Mouse (Mus musculus): ENCODE measurements around the gene Slc25a25.

Slc25a25 gene

DNA sequence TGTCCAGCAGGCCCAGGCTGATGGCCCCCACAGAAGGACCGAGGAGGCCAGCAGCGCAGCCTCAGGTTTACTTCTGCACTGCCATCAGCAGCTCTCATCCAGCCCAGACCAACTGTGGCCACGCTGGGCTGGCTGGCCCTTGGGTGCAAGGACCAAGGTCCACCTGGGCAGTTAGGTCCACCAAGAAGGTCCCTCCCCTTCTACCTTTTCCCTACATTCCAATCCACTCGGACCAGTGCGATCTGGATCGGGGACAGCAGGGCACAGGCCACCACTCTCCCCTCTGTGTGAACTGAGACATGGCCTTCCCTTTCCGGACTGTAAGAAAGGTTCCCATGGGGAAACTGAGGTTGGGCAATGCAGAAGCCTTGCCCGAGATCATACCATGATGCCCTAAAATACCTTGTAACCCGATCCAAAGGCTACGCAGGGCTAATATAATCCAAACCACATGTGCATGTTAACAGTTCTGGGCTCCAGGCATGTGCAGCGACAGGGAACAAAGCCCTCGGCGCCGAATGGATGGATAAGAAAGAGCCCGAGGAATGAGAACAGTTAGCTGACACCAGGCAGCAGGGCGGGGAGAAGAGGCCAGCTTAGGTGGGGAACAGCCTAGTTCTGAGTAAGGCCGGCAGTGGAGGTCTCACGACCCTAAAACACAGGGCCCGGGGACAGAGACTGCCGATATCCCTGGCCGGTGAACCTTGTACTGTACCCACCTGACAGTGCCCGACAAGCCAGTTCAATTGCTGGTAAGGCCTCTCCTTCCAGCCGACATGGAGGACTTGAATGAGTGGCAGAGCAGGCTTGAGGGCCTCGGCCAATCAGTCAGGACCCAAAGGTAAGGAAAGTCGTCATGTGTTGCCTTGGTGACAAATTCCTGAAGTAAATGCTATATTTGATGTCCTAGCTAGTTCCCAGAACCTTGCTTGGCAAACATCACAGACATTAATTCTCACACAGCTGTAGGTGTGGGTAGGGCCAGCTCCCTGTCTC is 42.5 kb downstream of the Slc25a25 start:
- DNase-seq (ENCODE audit: inconsistent age in 2 of 2, low spot score in 1 of 2): no peak

DNA sequence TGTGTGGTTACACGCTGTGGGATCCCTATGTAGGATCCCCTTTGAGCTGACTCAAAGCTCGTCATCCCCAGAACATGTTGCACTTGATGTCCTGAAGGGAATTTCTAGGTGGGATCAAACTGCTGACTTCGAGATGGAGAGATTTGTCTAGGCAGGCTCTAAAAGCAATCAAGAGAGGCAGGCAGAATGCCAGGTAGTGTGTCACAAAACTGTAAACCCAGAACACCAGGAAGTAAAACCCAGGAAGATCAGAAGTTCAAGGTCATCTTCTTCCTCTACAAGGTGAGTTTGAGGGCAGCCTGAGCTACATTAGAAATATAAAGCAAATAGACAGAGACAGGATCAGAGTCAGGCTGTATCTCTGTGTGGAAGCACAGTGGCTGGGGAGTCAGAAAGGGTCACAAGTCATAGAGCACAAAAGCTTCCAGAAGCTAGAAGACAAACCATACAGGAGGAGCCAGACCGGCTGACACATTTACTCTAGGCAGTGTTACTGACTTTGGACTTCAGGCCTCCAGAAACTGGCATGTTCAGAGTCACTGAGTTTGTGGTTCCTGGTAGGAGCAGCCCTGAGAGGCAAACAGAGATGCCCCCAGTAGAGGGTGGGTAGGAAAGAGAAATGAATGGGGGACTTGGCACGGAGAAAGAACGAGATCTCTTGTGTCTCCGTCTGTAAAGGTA is 44.0 kb downstream of the Slc25a25 start:
- DNase-seq (ENCODE audit: inconsistent age in 2 of 2, low spot score in 1 of 2): no peak

DNA sequence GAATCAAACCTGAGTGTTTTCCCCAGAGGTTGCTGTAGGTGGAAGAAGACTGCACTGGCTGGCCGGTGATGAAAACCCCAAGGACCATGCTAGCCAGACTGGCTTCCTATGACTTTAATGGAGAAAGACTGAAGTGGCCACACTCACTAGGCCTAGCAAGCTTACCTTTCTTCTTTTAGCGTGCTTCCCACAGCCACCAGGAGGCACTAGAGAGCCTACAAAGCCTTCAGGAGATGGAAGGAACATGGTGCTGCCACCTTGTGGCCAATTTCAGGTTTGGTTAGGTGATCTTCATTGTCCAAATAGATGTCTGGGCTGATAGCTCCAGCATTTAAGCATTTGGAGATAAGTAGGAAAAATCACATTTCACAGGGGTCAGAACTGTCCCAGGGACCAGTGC is 46.6 kb downstream of the Slc25a25 start:
- DNase-seq (ENCODE audit: inconsistent age in 2 of 2, low spot score in 1 of 2): peak; percentile 92 to 98

GRCm38 (mm10) chr2:32396695-32397094 is 54.5 kb downstream of the Slc25a25 start:
- no peak for DNase-seq (ENCODE audit: inconsistent age in 2 of 2, low spot score in 1 of 2)

GRCm38 (mm10) chr2:32395946-32396621 is 55.2 kb downstream of the Slc25a25 start:
- DNase-seq (ENCODE audit: inconsistent age in 2 of 2, low spot score in 1 of 2): peak; percentile 94 to 98

DNA sequence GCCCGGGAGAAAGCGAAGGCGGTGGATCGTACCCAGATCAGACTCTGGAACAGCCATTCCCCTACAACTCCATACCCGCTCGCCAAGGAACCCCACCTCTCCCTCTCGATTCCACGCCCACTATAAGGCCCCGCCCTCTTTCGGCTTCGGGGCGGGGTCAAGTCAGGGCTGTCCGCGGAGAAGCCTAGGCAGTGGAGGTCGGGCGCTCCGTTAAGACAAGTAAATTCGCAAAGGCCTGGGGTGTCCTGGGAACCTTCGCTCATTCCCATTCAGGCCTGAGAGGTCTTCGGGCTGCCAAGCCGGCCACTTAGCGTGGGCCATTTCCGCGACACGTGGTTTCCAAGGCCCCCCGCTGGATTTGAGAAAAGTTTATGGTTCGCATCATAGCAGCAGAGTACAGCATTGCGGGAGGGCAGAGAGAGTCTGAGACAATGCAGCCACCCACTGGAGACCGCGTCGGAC is 55.7 kb downstream of the Slc25a25 start, which contains the start of gene Ptges2:
TSS of gene Ptges2 (plus strand) at position 413 of the 462 bp plus-strand sequence.
- peak; percentile 95 to 98 for DNase-seq (ENCODE audit: inconsistent age in 2 of 2, low spot score in 1 of 2)

- peak in 1 of 2 experiments; percentile 62 for DNase-seq (ENCODE audit: inconsistent age in 2 of 2, low spot score in 1 of 2)
Measured at GRCm38 (mm10) chr2:32394973-32395372, 56.3 kb downstream of the Slc25a25 start.

- DNase-seq (ENCODE audit: inconsistent age in 2 of 2, low spot score in 1 of 2): no peak
Measured at GRCm38 (mm10) chr2:32392063-32392462, 59.2 kb downstream of the Slc25a25 start.

DNA sequence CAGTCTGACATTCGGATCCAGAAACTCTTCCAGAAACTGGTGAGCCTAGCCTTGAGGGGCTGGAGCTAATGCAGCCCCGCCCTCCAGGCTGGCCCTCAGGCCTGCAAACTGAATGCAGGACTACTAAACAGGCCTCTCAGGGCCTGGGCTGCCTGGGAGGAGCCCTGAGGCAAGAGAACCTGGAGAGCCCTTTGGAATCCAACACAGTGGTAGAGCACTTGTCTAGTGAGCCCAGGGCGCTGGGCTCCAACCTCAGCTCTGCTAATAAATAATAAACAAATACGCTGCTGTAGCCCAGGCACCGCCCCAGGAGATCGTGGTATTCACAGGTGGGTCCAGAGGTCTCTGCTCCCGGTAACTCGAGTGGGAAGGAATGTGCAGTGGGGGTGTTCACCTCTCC is 60.4 kb downstream of the Slc25a25 start:
- DNase-seq (ENCODE audit: inconsistent age in 2 of 2, low spot score in 1 of 2): no peak

- no peak for DNase-seq (ENCODE audit: inconsistent age in 2 of 2, low spot score in 1 of 2)
Measured at GRCm38 (mm10) chr2:32389157-32389556, 62.1 kb downstream of the Slc25a25 start.

DNA sequence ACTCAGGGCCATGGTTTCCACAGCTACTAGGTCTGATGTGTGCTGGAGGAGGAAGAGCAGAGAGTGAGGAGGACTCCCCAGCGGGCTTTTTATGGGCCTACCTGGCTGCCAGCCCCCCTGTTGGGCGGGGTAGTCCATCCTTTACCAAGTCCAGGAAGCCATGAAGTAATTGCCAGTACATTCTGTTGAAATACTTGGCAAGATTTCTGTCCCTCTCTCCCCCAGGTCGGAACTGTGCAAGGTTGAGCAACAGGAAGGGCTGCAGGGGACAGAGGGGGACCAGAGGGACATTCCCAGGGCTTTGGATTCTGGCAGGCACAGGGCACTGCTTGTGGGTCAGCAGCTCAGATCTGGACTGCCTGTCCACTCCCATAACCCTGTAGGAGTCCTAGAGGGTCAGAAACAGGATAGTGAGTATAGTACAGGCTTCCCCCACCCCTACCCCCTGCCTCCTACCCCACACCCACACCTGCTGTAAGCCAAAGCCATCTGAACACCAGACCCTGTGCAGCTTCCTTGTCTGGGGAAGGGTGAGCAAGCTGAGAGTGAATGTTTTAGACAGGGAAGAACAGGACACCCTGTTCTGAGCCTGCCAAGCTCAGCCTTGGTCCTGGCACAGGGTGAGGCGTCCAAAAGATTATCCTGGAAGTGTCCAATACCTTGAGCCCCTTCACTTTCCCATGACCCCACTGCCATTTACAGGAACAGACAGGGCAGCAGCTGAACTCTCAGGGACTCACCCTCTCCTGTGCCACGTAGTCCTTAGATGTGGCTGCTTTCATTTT is 63.3 kb downstream of the Slc25a25 start, which contains the start of gene Lcn2:
TSS of gene Lcn2 (minus strand) at position 547 of the 785 bp plus-strand sequence.
- DNase-seq (ENCODE audit: inconsistent age in 2 of 2, low spot score in 1 of 2): peak; percentile 55 to 62

DNA sequence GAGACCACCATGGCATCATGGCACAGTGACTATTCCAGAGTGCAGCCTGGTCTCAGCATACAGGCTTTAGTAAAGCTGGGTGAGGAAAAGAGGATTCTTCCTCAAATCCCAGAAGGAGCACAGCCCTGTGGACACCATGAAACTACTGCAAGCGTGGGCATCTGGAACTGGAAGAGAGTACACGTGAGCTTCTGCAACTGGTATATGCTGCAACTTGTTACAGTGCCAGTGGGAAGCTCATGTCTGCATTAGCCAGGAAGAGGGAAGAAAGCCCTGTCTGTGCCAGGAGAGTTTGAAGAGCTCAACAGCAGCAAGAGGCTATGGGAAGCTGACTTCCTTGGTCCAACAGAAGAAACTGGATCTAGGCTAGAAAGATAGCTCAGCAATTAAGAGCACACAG is 68.6 kb downstream of the Slc25a25 start:
- DNase-seq (ENCODE audit: inconsistent age in 2 of 2, low spot score in 1 of 2): peak in 1 of 2 experiments; percentile 28

DNA sequence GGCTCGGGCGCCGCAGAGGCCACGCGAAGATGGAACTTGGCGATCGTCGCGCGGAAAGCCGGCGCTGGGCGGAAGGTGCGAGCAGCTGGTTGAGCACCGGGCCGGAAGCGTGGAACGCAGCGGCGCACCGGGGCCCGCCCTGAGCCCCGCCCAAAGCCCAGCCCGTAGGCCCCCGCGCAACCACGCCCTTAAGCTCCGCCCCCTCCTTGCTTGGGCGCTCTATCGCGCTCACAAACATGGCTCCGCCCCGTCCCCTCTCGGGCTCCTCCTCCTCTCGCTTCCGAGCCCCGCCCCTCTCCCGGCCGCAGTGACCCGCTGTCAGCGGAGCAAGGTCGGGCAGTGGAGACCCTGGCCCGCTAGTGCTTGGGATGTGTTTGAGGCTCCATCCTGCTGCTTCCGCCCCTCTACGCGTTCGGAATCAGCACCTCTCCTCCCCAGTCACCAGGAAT is 69.4 kb downstream of the Slc25a25 start, which contains the start of gene 1110008P14Rik:
TSS of gene 1110008P14Rik (minus strand) at position 164 of the 449 bp plus-strand sequence.
- peak; percentile 97 to 98 for DNase-seq (ENCODE audit: inconsistent age in 2 of 2, low spot score in 1 of 2)

DNA sequence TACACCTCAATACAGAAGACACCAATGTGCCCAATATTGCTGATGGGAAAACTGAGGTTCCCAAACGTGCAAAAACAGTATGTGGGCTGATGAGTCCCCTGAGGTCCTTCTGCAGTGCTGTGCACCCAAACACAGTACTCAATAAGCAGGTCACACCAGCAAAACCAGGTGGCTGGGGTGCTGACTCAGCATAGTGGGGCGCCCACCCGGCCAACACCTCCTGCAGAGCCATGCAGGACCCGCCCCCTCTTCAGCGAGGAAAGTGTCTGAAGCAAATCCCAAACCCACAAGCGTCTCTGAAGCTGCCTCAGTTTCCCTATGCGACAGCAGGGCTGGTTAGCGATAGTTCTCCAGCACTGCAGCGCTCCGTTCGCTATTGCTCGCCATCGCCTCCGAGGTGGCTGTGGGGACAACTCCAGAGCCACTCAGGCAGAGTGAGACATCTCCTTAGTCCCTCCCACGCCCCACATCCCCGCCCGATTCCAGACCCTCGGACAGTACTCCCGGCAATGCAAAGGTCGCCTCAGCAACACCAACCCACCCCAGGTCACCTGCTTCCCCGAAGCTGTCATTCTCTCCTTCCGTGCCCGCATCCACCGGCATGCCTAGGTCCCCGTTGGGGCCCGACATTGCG is 70.0 kb downstream of the Slc25a25 start:
- DNase-seq (ENCODE audit: inconsistent age in 2 of 2, low spot score in 1 of 2): no peak

GRCm38 (mm10) chr2:32380001-32380500 is 71.2 kb downstream of the Slc25a25 start:
- peak; percentile 86 to 93 for DNase-seq (ENCODE audit: inconsistent age in 2 of 2, low spot score in 1 of 2)

DNA sequence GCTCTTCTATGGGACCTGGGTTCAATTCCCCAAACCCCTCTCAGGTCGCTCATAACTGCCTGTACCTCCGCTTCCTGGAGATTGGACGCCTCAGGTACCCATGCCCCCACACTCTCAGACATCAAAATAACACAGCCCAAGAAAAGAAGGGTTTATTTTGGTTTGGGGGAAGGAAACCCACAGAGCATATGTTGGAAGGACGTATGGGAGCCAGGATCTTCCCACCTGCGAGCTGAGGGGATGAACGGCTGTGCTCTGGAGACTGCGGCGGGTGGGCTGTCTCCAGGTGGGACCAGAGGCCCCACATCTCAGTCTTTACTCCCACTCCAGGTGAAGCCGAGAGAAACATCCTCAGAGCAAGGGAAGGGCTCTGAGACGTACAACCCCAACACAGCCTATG is 74.3 kb downstream of the Slc25a25 start:
- no peak for DNase-seq (ENCODE audit: inconsistent age in 2 of 2, low spot score in 1 of 2)

- no peak for DNase-seq (ENCODE audit: inconsistent age in 2 of 2, low spot score in 1 of 2)
Measured at GRCm38 (mm10) chr2:32375317-32375940, 75.8 kb downstream of the Slc25a25 start.

GRCm38 (mm10) chr2:32374191-32374590 is 77.1 kb downstream of the Slc25a25 start:
- DNase-seq (ENCODE audit: inconsistent age in 2 of 2, low spot score in 1 of 2): no peak

DNA sequence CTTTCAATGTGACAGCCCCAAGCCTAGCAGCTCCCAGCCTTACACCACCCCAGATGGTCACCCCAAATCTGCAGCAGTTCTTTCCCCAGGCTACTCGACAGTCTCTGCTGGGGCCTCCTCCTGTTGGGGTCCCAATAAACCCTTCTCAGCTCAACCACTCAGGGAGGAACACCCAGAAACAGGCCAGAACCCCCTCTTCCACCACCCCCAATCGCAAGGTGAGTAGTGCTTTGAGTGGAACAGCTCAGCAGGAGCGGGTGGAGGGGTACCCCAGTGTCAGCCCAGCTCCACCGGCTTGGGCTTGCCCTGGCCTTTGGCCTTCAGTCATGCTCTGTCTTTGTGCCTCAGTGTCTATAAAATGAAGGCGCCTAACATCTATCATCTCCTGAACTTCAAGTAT is 83.9 kb downstream of the Slc25a25 start:
- no peak for DNase-seq (ENCODE audit: inconsistent age in 2 of 2, low spot score in 1 of 2)

All from adrenal gland, adult (tissue).